Mouse (Mus musculus) gonadal fat pad, adult 2 months (tissue): ENCODE measurements around the gene Col10a1. TPM values are rescaled to one million over a fixed set of nuclear protein-coding genes. Genes with fewer than 3 reads are reported as not detected.
"Not testable (repeated sequence)": the region's sequence is repeated elsewhere in the genome, so short reads cannot be mapped to it uniquely, and the experiment has no call there.

Experiments used
- DNase-seq: peaks from one replicate; pipeline ENCODE4 v3.0.0-alpha.2; 2012; ENCODE audit warnings: low read depth
- polyA plus RNA-seq: library from polyadenylated mRNA; depleted of rRNA; stranded (reverse); fragments of >200 nt; gene quantifications from 2 replicates; pipeline ENCODE4 v1.2.3, GENCODE M21; 2012; rRNA removed

Col10a1 gene
- polyA plus RNA-seq = not detected in 2 replicates

- DNase-seq = no peak
Measured at GRCm38 (mm10) chr10:34389681-34390080, at the start of gene Col10a1. Gene Col10a1, plus strand, starts transcription at chr10:34389981.

DNA sequence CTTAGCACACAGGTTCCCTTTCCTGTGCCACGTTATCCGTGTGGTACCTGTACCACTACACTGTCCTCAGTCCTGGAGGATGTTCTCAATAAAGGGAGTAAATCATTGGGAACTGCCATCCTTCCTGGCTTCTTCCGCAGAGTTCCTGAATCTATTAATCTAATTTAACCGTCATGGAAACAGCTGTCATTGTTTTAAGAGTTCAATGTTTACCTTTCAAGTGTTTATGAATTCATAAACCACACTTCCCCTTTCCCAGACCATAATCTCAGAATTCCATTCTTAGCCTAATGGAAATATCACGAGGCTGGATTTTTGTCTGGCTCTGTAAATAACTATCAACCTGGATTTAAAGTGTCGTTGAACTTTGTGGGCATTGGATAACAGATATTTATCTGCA, 48.8 kb upstream of the Col10a1 start:
- no peak for DNase-seq

DNA sequence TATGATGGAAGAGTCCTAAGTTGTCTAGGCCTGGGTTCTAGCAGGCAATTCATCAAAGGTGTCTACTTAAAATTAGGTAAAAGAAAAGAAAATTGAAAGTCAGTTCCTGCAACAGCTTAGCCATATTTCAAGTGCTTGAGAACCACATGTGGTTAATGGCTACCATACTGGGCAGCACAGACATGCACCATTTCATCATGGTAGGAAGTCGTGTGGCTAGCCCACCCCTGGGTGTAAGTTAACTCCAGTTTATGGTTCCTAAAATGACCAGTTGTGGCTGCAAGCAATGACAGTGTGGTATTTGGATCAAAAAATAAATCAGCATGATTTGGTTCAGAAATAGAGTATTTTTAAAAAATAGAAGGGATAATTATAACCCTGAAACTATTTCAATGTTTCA, 47.9 kb upstream of the Col10a1 start:
- no peak for DNase-seq

- no peak for DNase-seq
Measured at GRCm38 (mm10) chr10:34352166-34352565, 37.6 kb upstream of the Col10a1 start.

DNA sequence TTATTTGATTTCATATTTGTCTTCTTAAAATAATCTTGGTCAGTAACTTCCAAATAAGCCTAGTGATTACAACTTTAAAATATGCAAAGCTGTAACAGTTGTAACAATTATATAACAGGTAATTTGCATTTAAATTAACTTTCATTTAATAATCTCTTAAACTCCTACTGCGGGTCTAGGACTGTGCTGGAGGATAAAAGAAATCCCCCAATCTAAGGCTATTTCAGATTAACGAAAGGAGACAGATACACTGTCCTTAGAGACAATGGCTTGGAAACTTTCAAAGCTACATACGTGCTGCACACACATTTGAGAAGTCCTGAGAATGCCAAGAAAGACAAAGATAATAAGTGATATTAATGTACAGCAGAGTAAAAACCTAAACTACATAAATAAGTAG, 31.5 kb upstream of the Col10a1 start:
- no peak for DNase-seq

GRCm38 (mm10) chr10:34363756-34364155, 26.0 kb upstream of the Col10a1 start:
- no peak for DNase-seq

DNA sequence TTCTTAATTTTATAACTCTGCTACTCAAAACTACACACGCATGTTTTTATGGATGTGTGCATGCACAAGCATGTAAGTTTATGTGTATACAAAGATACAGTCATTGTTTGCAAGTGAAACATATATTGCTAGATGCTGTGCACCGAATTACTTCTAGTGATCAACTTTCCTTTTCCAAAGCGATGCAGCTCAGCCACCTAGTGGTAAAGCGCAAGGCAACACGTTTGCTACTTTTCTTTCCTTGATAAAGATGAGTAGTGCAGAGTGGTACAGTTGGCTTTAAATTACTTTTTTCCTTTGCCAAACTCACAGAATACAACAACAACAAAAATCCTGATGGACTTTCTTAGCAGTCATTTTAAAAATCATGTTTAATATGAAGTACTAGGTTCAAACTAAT, 21.6 kb upstream of the Col10a1 start:
- no peak for DNase-seq

- no peak for DNase-seq
Measured at GRCm38 (mm10) chr10:34373332-34373731, 16.4 kb upstream of the Col10a1 start.

GRCm38 (mm10) chr10:34385636-34386035, 4.1 kb upstream of the Col10a1 start:
- no peak for DNase-seq

DNA sequence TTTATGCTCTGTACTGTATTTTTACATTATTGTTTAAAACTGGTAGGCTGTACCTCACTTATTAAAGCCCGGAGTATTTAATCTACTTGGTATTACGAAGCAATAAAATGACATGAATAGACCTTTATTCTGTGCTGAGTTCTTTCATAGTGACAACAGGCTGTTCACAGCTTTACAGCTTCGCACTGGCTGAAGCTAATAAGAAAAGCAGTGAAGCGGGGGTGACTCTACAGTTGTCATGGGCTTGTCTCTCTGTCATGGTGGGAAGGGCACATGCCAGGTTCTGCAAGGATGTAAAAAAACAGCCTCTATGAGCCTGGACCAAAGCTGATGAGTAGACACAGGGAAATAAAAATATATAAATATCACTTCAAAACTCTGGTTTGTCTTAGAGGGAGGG, 7.2 kb downstream of the Col10a1 start:
- DNase-seq = no peak

DNA sequence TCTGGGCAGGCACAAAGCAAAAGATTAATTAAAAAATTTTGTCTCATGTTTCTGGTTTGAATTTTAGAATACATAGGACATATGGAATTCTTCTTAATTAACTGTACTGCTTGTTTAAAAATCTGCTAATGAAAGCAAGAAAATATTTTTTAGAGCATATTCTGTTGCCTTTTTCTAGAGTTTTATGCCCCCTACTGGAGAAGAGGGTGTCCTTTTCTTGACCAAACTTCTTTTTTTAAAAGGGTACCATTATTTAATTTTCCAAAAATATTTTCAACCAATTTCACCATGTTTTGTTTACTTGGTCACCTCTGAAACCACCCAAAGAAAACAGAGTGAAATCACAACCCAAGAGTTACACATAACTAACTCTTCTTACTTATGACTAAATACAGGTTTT, 9.5 kb downstream of the Col10a1 start:
- no peak for DNase-seq

DNA sequence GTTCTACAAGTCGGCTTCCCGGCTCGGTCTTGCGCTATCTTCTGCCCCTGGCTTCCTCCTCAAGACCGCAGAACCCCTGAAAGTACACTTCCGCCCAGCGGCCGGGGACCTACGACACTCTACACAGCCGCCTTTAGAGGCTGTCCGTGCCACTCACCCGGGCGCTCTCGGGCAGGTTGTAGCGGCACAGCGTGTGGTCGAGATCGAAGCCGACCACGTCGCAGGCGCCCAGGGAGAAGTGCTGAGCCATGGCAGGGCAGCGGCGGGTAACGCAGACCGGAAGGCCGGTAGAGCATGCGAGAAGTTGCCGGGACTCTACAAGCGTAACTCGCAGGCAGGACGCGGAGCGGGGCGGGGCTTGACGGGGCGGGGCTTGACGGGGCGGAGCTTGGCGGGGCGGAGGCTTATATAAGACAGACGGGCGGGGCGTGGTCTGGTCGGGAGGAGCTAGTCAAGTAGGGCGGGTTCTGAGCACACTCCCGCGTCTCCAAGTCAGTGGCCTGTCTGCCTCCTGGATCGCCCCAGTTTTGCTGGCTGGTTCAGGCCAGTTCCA, 28.5 kb downstream of the Col10a1 start, which contains the start of gene Nt5dc1:
Nt5dc1 (minus strand) TSS at position 349 of the 553 bp plus-strand sequence.
- peak; percentile 33 for DNase-seq

DNA sequence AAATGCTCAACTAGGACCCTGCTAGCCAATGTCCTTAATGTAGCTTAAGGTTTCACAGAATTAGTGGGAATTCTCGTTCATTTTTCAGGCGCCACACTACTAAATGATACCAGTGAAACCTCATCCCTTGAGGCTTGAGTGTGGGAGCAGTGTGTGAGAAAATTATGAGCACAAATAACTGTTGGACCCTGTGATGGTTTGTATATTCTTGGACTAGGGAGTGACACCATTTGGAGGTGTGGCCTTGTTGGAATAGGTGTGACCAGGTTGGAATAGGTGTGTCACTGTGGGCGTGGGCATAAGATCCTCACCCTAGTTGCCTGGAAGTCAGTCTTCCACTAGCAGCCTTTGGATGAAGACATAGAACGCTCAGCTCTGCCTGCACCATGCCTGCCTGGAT, 29.0 kb downstream of the Col10a1 start:
- DNase-seq = not testable (repeated sequence)

GRCm38 (mm10) chr10:34431783-34432182, 42.0 kb downstream of the Col10a1 start:
- DNase-seq = no peak

DNA sequence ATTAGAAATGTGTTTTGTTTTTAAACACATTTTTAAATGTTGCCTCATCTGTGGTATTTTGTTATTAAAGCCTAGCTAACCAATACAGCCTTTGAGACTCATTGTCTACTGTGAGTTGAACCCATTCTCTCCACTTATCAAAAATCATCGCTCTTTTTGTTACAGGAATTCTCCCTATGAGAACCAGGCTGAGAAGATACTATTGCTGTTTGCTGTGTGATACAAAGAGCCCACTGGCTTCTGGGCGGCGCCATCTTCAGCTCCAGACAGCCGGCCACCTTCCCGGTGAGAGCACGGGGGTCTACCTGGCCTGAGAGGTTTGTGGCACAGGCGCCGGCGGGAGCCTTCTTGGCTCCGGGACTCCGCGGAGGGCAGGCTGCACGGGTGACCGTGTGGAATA, 44.4 kb downstream of the Col10a1 start:
- not testable (repeated sequence) for DNase-seq

Other genes starting within 250 kb of the Col10a1 start
- gene Dse, start 182.3 kb upstream of the Col10a1 start, polyA plus RNA-seq = 15.6 and 23.2 TPM in 2 replicates
- gene Tspyl1, start 107.8 kb upstream of the Col10a1 start, polyA plus RNA-seq = 28.5 and 33.6 TPM in 2 replicates
- 5.3 and 6.4 TPM in 2 replicates for gene Tspyl4, start 92.5 kb upstream of the Col10a1 start, polyA plus RNA-seq
- 7.5 and 8.5 TPM in 2 replicates for gene Nt5dc1, start 28.6 kb downstream of the Col10a1 start, polyA plus RNA-seq
- gene Frk, start 93.4 kb downstream of the Col10a1 start, polyA plus RNA-seq = 6.0 and 7.8 TPM in 2 replicates